ENCODE assay signal across 11 mouse cellular contexts in genomic region chr8:87619118-87619517, GRCm38 (mm10). TPM values are rescaled to one million over a fixed set of nuclear protein-coding genes. Genes with fewer than 3 reads are reported as not detected.
A peak's percentile ranks its signal among the peaks of the same experiment; 100 is the strongest.
DNase-seq lines count a peak whose midpoint lies in the region; ATAC-seq and TF ChIP-seq lines count a peak whose summit lies in the region.
"Had no signal": no experiment of that assay in that cellular context is flagged by ENCODE, and none has a peak within 500 bp of the region (broad histone marks: within the 10 kb centered on the region; RNA-seq: fewer than 3 reads in every experiment).

No protein-coding gene starts in this region.

- H3K27me3 ChIP-seq in heart, postnatal 0 days (ENCODE audit: control insufficient read depth, insufficient read depth, low read length), result peaks cover 18% of the 10 kb centered on the region; the same call in 1 of the 2 replicates
- no peaks in the 10 kb centered on the region for H3K27me3 ChIP-seq in midbrain, embryonic 16.5 days (ENCODE audit: control insufficient read depth, insufficient read depth, low read depth, low read length)
- H3K27me3 ChIP-seq in midbrain, embryonic 10.5 days (ENCODE audit: low read depth, poor library complexity, severe bottlenecking), result peaks cover 16% of the 10 kb centered on the region

- H3K4me2 ChIP-seq in heart, postnatal 0 days (ENCODE audit: low read depth, low read length), result 0 out of 2 replicates have a peak overlapping the region, but pooled peaks have one; percentile 2
- H3K4me2 ChIP-seq in midbrain, embryonic 16.5 days (ENCODE audit: low read length), result no peak overlapping the region

- peak; percentile 53 for ATAC-seq in heart, postnatal 0 days (ENCODE audit: insufficient read depth, low read depth)
- peak; percentile 42; the same call in 1 of the 2 replicates for ATAC-seq in midbrain, embryonic 16.5 days
- ATAC-seq: Patski had no signal

- H3K4me3 ChIP-seq in heart, postnatal 0 days (ENCODE audit: low read depth, low read length), result no peak overlapping the region
- no peak overlapping the region for H3K4me3 ChIP-seq in midbrain, embryonic 16.5 days (ENCODE audit: low read depth, low read length)
- H3K4me3 ChIP-seq in midbrain, embryonic 10.5 days, result no peak overlapping the region

- 20% methylated on average over 7 of the region's 7 CpGs for WGBS in heart, postnatal 0 days
- WGBS in midbrain, embryonic 16.5 days, result 50% methylated on average over 7 of the region's 7 CpGs
- WGBS in midbrain, embryonic 10.5 days, result 64% methylated on average over 7 of the region's 7 CpGs

- TF ChIP-seq EP300 in heart, postnatal 0 days (IDR thresholded peaks at IDR 0.05; ENCODE audit: low read depth), result no peak

- 0 out of 2 replicates have a peak, but pooled peaks have one; percentile 7 for TF ChIP-seq CTCF in heart, postnatal 0 days (IDR thresholded peaks at IDR 0.05; ENCODE audit: low read depth)

- no peak overlapping the region for H3K27ac ChIP-seq in heart, postnatal 0 days (ENCODE audit: low read depth)
- H3K27ac ChIP-seq in midbrain, embryonic 16.5 days (ENCODE audit: low read length), result no peak overlapping the region
- no peak overlapping the region for H3K27ac ChIP-seq in midbrain, embryonic 10.5 days (replicated peaks)

- 0 out of 2 replicates have a peak, but pooled peaks cover 3% of the 10 kb centered on the region for H3K4me1 ChIP-seq in heart, postnatal 0 days (ENCODE audit: control insufficient read depth, insufficient read depth)
- peaks cover 4% of the 10 kb centered on the region; the same call in 1 of the 2 replicates for H3K4me1 ChIP-seq in midbrain, embryonic 16.5 days (ENCODE audit: control insufficient read depth, insufficient read depth, low read length)
- peaks cover 9% of the 10 kb centered on the region for H3K4me1 ChIP-seq in midbrain, embryonic 10.5 days

- DNase-seq in heart, postnatal 0 days (ENCODE audit: low spot score), result no peak
- no peak for DNase-seq in heart, adult 8-10 months (ENCODE audit: low spot score)
- DNase-seq in midbrain, embryonic 10.5 days (ENCODE audit: low spot score), result no peak
- peak; percentile 68 to 75 for DNase-seq in cerebellum, postnatal 10 days
- DNase-seq in skeletal muscle tissue, adult 2 months (ENCODE audit: low read depth, low spot score), result peak; percentile 32
- DNase-seq in spleen, postnatal 14 days (ENCODE audit: low spot score in 2 of 2), result no peak
- no peak for DNase-seq in embryo, embryonic 10.5 days (ENCODE audit: low spot score)
- DNase-seq: thymus, postnatal 25 days had no signal

- H3K36me3 ChIP-seq in heart, postnatal 0 days (replicated peaks; ENCODE audit: control insufficient read depth, insufficient read depth, low read length), result no peaks in the 10 kb centered on the region
- H3K36me3 ChIP-seq in midbrain, embryonic 16.5 days (ENCODE audit: control insufficient read depth, insufficient read depth, low read length), result no peaks in the 10 kb centered on the region
- H3K36me3 ChIP-seq in midbrain, embryonic 10.5 days, result no peaks in the 10 kb centered on the region

- H3K9ac ChIP-seq in heart, postnatal 0 days (replicated peaks; ENCODE audit: low read depth, low read length), result no peak overlapping the region
- no peak overlapping the region for H3K9ac ChIP-seq in midbrain, embryonic 16.5 days (ENCODE audit: low read depth, low read length)

- no peaks in the 10 kb centered on the region for H3K9me3 ChIP-seq in heart, postnatal 0 days (replicated peaks; ENCODE audit: control insufficient read depth, low read length)
- no peaks in the 10 kb centered on the region for H3K9me3 ChIP-seq in midbrain, embryonic 16.5 days (replicated peaks; ENCODE audit: control insufficient read depth, low read length, poor library complexity, severe bottlenecking)
- H3K9me3 ChIP-seq in midbrain, embryonic 10.5 days (replicated peaks), result no peaks in the 10 kb centered on the region

RNA-seq across cellular contexts. Expression of gene 4933402J07Rik, which starts 55.5 kb away (rescaled TPM):
- total RNA-seq in heart, postnatal 0 days (2014; rRNA removed; ENCODE audit: low replicate concordance), result not detected in 2 replicates
- not detected in 2 replicates for polyA plus RNA-seq in heart, postnatal 0 days (2015; fragmentation: Nextera tagmentation; extraction: Ambion mirVana)
- not detected for total RNA-seq in heart, adult 8-10 months (2022)
- polyA plus RNA-seq in midbrain, embryonic 16.5 days (2015; fragmentation: Nextera tagmentation; extraction: Ambion mirVana), result not detected in 2 replicates
- polyA plus RNA-seq in midbrain, embryonic 10.5 days (2016; fragmentation: Nextera tagmentation; extraction: Ambion mirVana), result not detected in 2 replicates
- total RNA-seq: layer of hippocampus, postnatal 10 days had no signal
- polyA plus RNA-seq: Patski had no signal

Comparison
In these comparisons a context has a peak if more than half of its experiments do, and no peak if none do; other contexts are left out.
1. DNase-seq: peak in cerebellum, postnatal 10 days (2 of 2) and skeletal muscle tissue, adult 2 months (single experiment); none in heart, postnatal 0 days (single experiment), heart, adult 8-10 months (single experiment), midbrain, embryonic 10.5 days (single experiment), spleen, postnatal 14 days (0 of 2) and embryo, embryonic 10.5 days (single experiment).